Mouse (Mus musculus): ENCODE measurements at regions not wholly inside any gene's neighbourhood (a gene's known extent, or its start where the extent isn't known, plus 50 kb on each side); places are given as distances from the start of the nearest gene placed in this dataset.
"Not testable (repeated sequence)": the region's sequence is repeated elsewhere in the genome, so short reads cannot be mapped to it uniquely, and the experiment has no call there.

GRCm38 (mm10) chr13:79765437-79765838, 1117.7 kb upstream of the Arrdc3 start:
- DNase-seq (ENCODE audit: low spot score in 2 of 2), result peak in 1 of 2 experiments; percentile 0
- intact Hi-C loops (cut with DNase I), result no loop called here

GRCm38 (mm10) chr13:79784991-79785666, 1098.1 kb upstream of the Arrdc3 start:
- peak; percentile 65 to 74 for DNase-seq (ENCODE audit: low spot score in 2 of 2)
- intact Hi-C loops (cut with DNase I), result no loop called here

DNA sequence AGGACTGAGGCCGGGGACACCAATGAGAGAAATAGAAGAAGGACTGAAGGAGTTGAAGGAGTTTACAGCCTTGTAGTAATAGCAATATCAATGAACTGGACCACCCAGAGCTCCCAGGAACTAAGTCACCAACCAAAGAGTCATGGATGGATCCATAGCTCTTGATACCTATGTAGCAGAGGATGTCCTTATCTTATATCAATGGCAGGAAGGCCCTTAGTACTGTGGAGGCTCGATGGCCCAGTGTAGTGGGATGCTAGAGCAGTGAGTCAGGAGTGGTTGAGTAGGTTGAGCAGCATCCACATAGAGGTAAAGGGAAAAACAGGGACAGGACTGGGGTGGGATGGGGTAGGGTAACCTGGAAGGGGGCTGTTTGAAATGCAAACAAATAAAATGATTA, 1081.6 kb upstream of the Arrdc3 start:
- no peak for DNase-seq (ENCODE audit: low spot score in 2 of 2)
- intact Hi-C loops (cut with DNase I), result no loop called here

- no peak for DNase-seq (ENCODE audit: low spot score in 2 of 2)
- intact Hi-C loops (cut with DNase I), result no loop called here
These were observed 1047.6 kb upstream of the Arrdc3 start for GRCm38 (mm10) chr13:79835592-79835991.

DNA sequence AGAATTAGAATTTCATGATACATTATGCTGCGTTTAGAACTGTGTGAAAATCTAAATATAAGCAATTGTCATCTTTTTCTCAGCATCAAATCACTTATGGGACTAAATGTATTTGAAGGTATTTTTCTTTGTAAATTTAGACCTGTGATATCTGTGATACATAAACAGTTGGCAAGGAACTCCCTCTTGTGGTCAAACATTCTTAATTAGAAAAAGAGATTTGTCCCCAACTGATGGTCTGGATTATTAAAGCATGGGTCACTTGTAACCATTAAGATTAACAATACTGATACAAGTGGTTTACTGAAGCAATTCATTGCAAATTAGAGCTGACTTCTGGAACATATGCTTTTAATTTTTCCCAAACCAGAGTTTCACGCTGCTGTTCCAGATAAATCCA, 1038.4 kb upstream of the Arrdc3 start:
- DNase-seq (ENCODE audit: low spot score in 2 of 2), result no peak
- intact Hi-C loops (cut with DNase I), result no loop called here

DNA sequence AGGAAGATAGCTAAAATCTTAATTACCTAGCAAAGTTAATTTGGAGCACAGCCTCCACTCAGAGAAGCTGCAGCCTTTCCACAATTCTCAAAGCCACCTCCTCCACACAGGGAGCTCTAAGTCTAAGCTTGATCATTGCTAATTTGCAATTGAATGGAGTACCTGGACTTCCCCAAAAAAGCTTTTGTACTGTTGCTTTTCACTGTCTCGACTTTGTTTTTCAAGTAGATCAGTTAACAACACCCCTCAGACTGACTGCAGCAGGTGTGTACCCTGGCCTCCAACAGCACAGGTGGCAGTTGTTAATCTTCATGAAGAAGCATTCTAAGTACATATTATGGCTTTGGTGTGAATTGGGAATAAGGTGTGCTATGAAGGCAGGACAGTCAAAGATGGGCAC, 1015.7 kb upstream of the Arrdc3 start:
- DNase-seq (ENCODE audit: low spot score in 2 of 2); intact Hi-C loops (cut with DNase I): not testable (repeated sequence)

DNA sequence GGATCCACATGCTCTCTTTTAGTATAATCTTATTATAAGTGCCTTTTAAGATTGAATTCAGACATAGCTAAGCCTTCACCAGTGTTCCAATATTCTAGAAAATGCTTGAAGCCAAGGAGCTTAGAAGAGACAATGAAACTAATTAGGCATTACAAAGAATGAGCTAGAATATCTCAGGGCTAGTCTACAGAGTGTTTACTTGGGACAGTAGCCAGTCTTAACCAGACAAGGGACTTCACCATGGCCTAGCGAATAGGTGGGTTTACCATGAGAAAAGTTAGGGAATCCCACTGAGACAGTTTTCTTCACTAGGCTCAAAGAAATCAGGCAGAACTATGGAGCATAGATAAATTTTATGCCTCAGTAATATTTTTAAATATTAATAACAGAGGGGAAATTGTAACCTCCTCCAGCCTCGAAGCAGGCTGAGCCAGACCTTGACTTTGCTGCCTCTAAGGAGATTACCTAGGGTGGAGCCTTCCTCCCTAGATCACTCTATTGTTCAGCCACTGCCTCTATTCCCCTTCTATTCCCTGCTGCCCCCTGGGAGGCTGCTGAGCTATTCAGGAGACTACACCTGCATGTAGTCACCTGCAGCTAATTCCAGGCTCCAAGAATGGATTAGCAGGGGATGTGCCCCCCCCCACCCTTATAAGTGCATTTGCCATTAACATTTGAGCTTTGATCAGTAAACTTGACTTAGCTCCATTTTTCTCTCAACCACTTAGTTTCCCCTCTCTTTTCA, 1014.5 kb upstream of the Arrdc3 start:
- intact Hi-C loops (cut with DNase I), result no loop called here
- no peak for DNase-seq (ENCODE audit: low spot score in 2 of 2)

DNA sequence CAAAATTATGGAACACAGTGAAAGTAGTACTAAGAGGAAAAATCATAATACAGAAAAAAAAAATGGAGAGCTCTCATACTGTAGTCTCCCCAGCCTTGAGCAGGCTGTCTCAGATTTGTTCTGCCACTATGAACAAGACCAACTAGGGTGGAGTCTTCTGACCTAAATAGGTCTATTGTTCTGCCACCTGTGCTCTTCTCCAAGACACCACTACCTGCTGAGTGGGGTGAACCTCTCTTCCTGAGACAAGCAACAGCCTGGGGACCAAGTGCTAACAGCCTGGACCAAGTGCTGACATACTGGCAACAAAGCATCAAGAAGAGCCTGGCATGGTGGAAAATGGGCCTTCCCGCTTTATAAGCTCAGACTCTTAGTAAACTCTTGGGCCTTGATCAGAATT, 1003.0 kb upstream of the Arrdc3 start:
- DNase-seq (ENCODE audit: low spot score in 2 of 2), result no peak
- intact Hi-C loops (cut with DNase I), result no loop called here

DNA sequence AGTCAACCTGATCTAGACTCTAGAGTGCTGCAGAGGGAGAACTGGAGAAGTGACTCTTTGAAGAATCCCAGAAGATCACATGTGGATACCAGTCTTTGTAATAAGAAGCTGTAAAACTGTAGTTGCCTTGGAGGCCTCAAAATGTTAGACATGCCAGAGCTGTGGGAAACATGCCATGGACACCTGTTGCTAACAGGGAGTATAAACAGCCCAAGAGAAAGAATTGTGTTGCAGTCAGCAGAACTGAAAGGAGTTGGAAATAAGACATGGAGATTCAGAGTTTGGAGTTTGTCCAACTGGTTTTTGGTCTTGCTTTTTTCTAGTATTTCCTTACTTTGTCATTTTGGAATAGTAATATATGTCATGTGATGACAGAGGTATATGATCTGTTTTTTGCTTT, 997.2 kb upstream of the Arrdc3 start:
- no peak for DNase-seq (ENCODE audit: low spot score in 2 of 2)
- intact Hi-C loops (cut with DNase I), result no loop called here

- intact Hi-C loops (cut with DNase I), result no loop called here
- DNase-seq (ENCODE audit: low spot score in 2 of 2), result no peak
These were observed 996.8 kb upstream of the Arrdc3 start for GRCm38 (mm10) chr13:79886361-79886760.
